Mouse (Mus musculus) small intestine, adult 2 months (tissue): ENCODE results near the gene Magix.

Source experiments
- CTCF ChIP-seq: fragments of 200-500 bp; IDR thresholded peaks from 2 replicates; pipeline ENCODE4 v1.5.1; 2012; ENCODE audit warnings: low read depth, mild to moderate bottlenecking, control low read depth, inconsistent platforms, low read length, moderate library complexity, mixed read lengths; ENCODE audit not compliant: insufficient replicate concordance, insufficient read length; ENCODE audit errors: extremely low read depth
- POLR2A ChIP-seq: fragments of 200-500 bp; IDR thresholded peaks from 2 replicates; pipeline ENCODE4 v1.6.1; 2012; ENCODE audit warnings: low read depth, mild to moderate bottlenecking, control low read depth, inconsistent platforms, low read length, moderate library complexity

DNA sequence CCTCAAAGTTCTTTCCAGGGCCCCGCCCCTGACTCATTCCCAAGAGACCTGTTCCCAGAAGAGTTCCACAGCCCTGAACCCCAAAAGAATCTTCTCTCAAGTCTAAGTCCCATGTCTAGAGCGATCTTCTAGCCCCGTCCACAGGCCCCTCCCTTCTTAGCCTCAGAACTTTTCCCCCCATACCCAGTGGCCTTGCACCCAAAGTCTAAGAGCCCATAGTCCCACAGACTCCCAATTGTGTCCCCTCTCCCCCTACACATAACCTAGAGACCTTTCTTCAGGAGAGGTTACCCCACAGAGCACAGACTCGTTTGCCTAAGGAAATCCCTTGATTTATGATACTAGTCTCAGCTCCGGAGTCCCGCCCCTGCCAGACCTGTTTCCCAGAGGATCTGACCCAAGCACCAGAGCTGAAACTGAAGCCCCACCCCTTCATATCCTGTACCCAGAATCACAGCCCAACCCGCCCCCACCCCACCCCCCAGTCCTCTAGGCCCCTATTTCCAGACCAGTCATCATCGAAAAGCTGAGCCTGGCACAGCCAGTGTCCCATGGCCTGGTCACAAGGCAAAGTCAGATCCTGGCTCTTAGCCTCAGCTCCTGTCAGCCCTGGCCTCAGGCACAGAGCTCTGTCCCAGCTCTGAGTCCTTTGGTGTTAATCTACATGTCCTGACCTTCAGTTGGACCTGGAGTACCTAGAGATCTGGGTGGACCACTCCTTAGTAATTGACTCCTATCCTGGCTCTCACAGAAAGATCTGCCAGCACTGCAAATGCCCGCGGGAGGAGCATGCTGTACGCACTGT is 22.1 kb downstream of the Magix start:
- no peak for TF ChIP-seq POLR2A
- TF ChIP-seq CTCF = no peak
